Mouse (Mus musculus): ENCODE measurements at regions not wholly inside any gene's neighbourhood (a gene's known extent, or its start where the extent isn't known, plus 50 kb on each side); places are given as distances from the start of the nearest gene placed in this dataset.

- TF ChIP-seq CTCF (IDR thresholded peaks at IDR 0.05; ENCODE audit: insufficient read depth, low read length), result no peak
- TF ChIP-seq POLR2A (IDR thresholded peaks at IDR 0.05; ENCODE audit: borderline replicate concordance, extremely low read depth, low read depth, low read length), result no peak
Measured at GRCm38 (mm10) chr10:66491850-66492249, 604.1 kb upstream of the Jmjd1c start.

Data from lung, adult 2 months (tissue).